Mouse (Mus musculus) hindbrain, embryonic 16.5 days (tissue): ENCODE measurements around the gene Atp1a2. TPM values are rescaled to one million over a fixed set of nuclear protein-coding genes. Genes with fewer than 3 reads are reported as not detected.
A peak's percentile ranks its signal among the peaks of the same experiment; 100 is the strongest.

Source experiments
- ATAC-seq: fragments of 200-750 bp; cut with Nextera tagmentation; 2 replicates; pipeline ENCODE4 v1.8.0; 2017; ENCODE audit warnings: moderate TSS enrichment, moderate library complexity
- H3K27ac ChIP-seq: fragments of 300-500 bp; sonication (generic); 2 replicates; pipeline ENCODE4 v1.5.1; 2014; ENCODE audit warnings: low read depth, mild to moderate bottlenecking, control low read depth, low read length, moderate library complexity
- H3K27me3 ChIP-seq: fragments of 300-500 bp; sonication (generic); replicated peaks from 2 replicates; pipeline ENCODE4 v1.6.1; 2014; ENCODE audit warnings: low read length; ENCODE audit not compliant: control insufficient read depth, insufficient read depth
- H3K36me3 ChIP-seq: fragments of 300-500 bp; sonication (generic); 2 replicates; pipeline ENCODE4 v1.6.1; 2014; ENCODE audit warnings: mild to moderate bottlenecking, low read length, moderate library complexity, mixed read lengths; ENCODE audit not compliant: control insufficient read depth, insufficient read depth
- H3K4me1 ChIP-seq: fragments of 300-500 bp; sonication (generic); 2 replicates; pipeline ENCODE4 v1.6.1; 2014; ENCODE audit warnings: low read depth, low read length; ENCODE audit not compliant: control insufficient read depth, insufficient read depth
- H3K4me2 ChIP-seq: fragments of 300-500 bp; sonication (generic); 2 replicates; pipeline ENCODE4 v1.6.1; 2014; ENCODE audit warnings: mild to moderate bottlenecking, low read length, control low read depth, moderate library complexity
- H3K4me3 ChIP-seq: fragments of 300-500 bp; sonication (generic); 2 replicates; pipeline ENCODE4 v1.5.1; 2014; ENCODE audit warnings: mild to moderate bottlenecking, low read length, control low read depth, moderate library complexity
- H3K9ac ChIP-seq: fragments of 300-500 bp; sonication (generic); 2 replicates; pipeline ENCODE4 v1.6.1; 2014; ENCODE audit warnings: low read depth, mild to moderate bottlenecking, control low read depth, low read length, moderate library complexity
- H3K9me3 ChIP-seq: fragments of 300-500 bp; sonication (generic); 2 replicates; pipeline ENCODE4 v1.6.1; 2014; ENCODE audit warnings: mild to moderate bottlenecking, low read length, moderate library complexity; ENCODE audit not compliant: control insufficient read depth
- WGBS: fragments of 180-500 bp; shearing (Covaris S2); extraction: QIAGEN DNeasy Blood & Tissue Kit; methylation state at CpG from one replicate; pipeline ENCODE4 v1.1.7; 2014; 5-methylcytosine and 5-hydroxymethylcytosine counted together
- polyA plus RNA-seq: library from polyadenylated mRNA; unstranded; fragments of >200 nt; fragmentation: Nextera tagmentation; extraction: Ambion mirVana; gene quantifications from 2 replicates; pipeline ENCODE4 v1.2.1, GENCODE M21; 2015

Gene Atp1a2
- polyA plus RNA-seq, 1 experiment from 2014 or later = 102 TPM

- Histone ChIP-seq H3K9ac (no peak overlapping the region), H3K27me3 (no peaks in the 10 kb centered on the region), H3K9me3 (no peaks in the 10 kb centered on the region), H3K4me2 (no peak overlapping the region), H3K4me3 (no peak overlapping the region), H3K36me3 (no peaks in the 10 kb centered on the region), H3K4me1 (peaks cover 2% of the 10 kb centered on the region; the same call in 1 of the 2 replicates), H3K27ac (no peak overlapping the region)
- ATAC-seq = no peak
- WGBS = 17% methylated on average over 6 of the region's 6 CpGs
Measured at GRCm38 (mm10) chr1:172302851-172303250, 5.0 kb upstream of the Atp1a2 start.

- H3K4me3 ChIP-seq = no peak overlapping the region
- no peak for ATAC-seq
- peaks cover 2% of the 10 kb centered on the region; the same call in 1 of the 2 replicates for H3K4me1 ChIP-seq
- no peaks in the 10 kb centered on the region for H3K27me3 ChIP-seq
- H3K4me2 ChIP-seq = no peak overlapping the region
- WGBS = 63% methylated on average over 3 of the region's 3 CpGs
- no peaks in the 10 kb centered on the region for H3K9me3 ChIP-seq
- no peak overlapping the region for H3K27ac ChIP-seq
- H3K9ac ChIP-seq = no peak overlapping the region
- H3K36me3 ChIP-seq = no peaks in the 10 kb centered on the region
Measured at GRCm38 (mm10) chr1:172302311-172302710, 4.4 kb upstream of the Atp1a2 start.

- Histone ChIP-seq H3K4me2 (no peak overlapping the region), H3K9ac (no peak overlapping the region), H3K27ac (peak overlapping the region; percentile 11; the same call in 1 of the 2 replicates), H3K4me3 (no peak overlapping the region), H3K27me3 (no peaks in the 10 kb centered on the region), H3K9me3 (no peaks in the 10 kb centered on the region), H3K4me1 (no peaks in the 10 kb centered on the region; the same call in 1 of the 2 replicates), H3K36me3 (no peaks in the 10 kb centered on the region)
- peak; percentile 29; the same call in 1 of the 2 replicates for ATAC-seq
- WGBS = 23% methylated on average over 12 of the region's 12 CpGs
Measured at GRCm38 (mm10) chr1:172301180-172301579, 3.3 kb upstream of the Atp1a2 start.

GRCm38 (mm10) chr1:172300247-172300646 is 2.4 kb upstream of the Atp1a2 start:
- Histone ChIP-seq H3K9me3 (no peaks in the 10 kb centered on the region), H3K27me3 (no peaks in the 10 kb centered on the region), H3K36me3 (no peaks in the 10 kb centered on the region), H3K9ac (no peak overlapping the region), H3K4me2 (no peak overlapping the region), H3K4me1 (no peaks in the 10 kb centered on the region; the same call in 1 of the 2 replicates), H3K4me3 (no peak overlapping the region), H3K27ac (0 out of 2 replicates have a peak overlapping the region, but pooled peaks have one; percentile 4)
- 65% methylated on average over 5 of the region's 5 CpGs for WGBS
- ATAC-seq = no peak

DNA sequence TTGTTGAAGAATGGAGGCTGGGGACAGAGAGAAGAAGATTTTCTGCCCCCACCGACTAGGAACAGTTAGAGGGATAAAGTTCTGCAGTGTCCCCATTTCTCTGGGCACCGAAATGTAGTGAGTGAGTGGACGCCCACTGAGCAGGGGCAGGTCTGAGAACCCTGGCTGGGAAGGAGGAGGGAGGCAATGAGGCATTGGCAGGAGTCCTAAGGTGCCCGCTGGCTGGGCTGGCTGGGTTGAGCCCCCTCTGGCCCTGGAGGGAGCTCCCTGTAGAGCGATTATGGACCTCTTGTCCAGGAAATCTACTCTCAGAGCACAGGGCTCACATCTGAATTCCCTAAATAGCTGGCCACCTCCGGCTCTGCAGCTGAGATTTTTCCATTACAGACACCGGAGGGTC is 1.7 kb upstream of the Atp1a2 start:
- no peaks in the 10 kb centered on the region for H3K9me3 ChIP-seq
- H3K36me3 ChIP-seq = no peaks in the 10 kb centered on the region
- no peak overlapping the region for H3K9ac ChIP-seq
- no peaks in the 10 kb centered on the region; the same call in 1 of the 2 replicates for H3K4me1 ChIP-seq
- peak overlapping the region; percentile 12; the same call in 1 of the 2 replicates for H3K27ac ChIP-seq
- H3K4me3 ChIP-seq = no peak overlapping the region
- H3K27me3 ChIP-seq = no peaks in the 10 kb centered on the region
- no peak overlapping the region for H3K4me2 ChIP-seq
- WGBS = 58% methylated on average over 7 of the region's 7 CpGs
- no peak for ATAC-seq

- WGBS = 70% methylated on average over 6 of the region's 6 CpGs
- no peaks in the 10 kb centered on the region; the same call in 1 of the 2 replicates for H3K4me1 ChIP-seq
- H3K9me3 ChIP-seq = no peaks in the 10 kb centered on the region
- H3K4me3 ChIP-seq = peak overlapping the region; percentile 32
- peak overlapping the region; percentile 8 for H3K9ac ChIP-seq
- H3K4me2 ChIP-seq = peak overlapping the region; percentile 41
- ATAC-seq = no peak
- H3K27ac ChIP-seq = peak overlapping the region; percentile 81
- H3K27me3 ChIP-seq = no peaks in the 10 kb centered on the region
- H3K36me3 ChIP-seq = no peaks in the 10 kb centered on the region
Measured at GRCm38 (mm10) chr1:172296816-172297510, 901 bp downstream of the Atp1a2 start.

DNA sequence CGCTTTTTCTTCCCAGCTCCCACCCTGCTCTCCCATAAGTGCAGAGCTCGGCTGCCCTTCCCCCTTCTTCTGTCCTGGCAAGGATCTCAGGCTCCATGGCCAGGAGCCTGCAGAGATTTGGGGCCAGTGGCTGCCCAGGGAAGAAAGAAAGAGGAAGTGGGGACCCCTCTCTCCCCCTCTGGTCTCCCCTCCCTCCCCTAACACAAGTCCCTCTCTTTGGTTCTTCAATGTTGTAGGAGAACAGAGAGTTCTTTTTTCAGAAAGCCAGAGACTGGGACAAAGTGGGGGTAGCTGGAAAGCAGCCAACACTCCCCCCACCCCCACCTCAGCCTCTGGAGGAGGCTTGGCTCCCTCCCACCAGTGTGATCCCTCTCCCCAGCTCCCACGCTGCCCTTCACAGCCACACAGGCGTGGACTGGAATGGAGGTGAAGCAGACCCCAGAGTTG is 2.1 kb downstream of the Atp1a2 start:
- Histone ChIP-seq H3K36me3 (no peaks in the 10 kb centered on the region), H3K27ac (peak overlapping the region; percentile 81), H3K9me3 (no peaks in the 10 kb centered on the region), H3K4me3 (peak overlapping the region; percentile 32), H3K4me2 (peak overlapping the region; percentile 41), H3K27me3 (no peaks in the 10 kb centered on the region), H3K4me1 (no peaks in the 10 kb centered on the region; the same call in 1 of the 2 replicates), H3K9ac (peak overlapping the region; percentile 8; the same call in 1 of the 2 replicates)
- 32% methylated on average over 4 of the region's 4 CpGs for WGBS
- ATAC-seq = peak; percentile 86

DNA sequence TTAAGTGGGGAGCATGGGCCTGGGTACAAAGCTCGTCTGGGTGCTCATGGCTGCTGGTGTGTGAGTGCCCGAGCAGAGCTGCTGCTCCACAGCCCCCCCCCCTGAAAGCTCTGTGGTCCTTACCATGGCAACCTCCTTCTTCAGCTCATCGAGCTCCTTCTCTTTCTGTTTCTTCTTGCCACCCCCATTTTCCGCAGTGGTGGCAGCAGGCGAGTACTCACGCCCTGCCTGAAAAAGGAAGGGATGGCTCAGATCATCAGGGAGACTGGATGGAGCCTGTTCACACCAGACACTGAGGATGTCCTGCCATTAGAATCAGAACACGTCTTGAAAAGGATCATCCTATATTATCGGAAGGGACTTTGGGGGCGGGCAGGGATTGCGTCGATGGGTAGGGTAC is 4.4 kb downstream of the Atp1a2 start:
- no peak overlapping the region for H3K4me2 ChIP-seq
- H3K27me3 ChIP-seq = no peaks in the 10 kb centered on the region
- H3K4me3 ChIP-seq = no peak overlapping the region
- 84% methylated on average over 11 of the region's 11 CpGs for WGBS
- no peaks in the 10 kb centered on the region for H3K9me3 ChIP-seq
- no peak overlapping the region for H3K27ac ChIP-seq
- H3K36me3 ChIP-seq = no peaks in the 10 kb centered on the region
- H3K4me1 ChIP-seq = no peaks in the 10 kb centered on the region; the same call in 1 of the 2 replicates
- ATAC-seq = no peak
- no peak overlapping the region for H3K9ac ChIP-seq

GRCm38 (mm10) chr1:172292880-172293279 is 5.0 kb downstream of the Atp1a2 start:
- Histone ChIP-seq H3K9ac (no peak overlapping the region), H3K27me3 (no peaks in the 10 kb centered on the region), H3K4me3 (no peak overlapping the region), H3K9me3 (no peaks in the 10 kb centered on the region), H3K27ac (no peak overlapping the region), H3K36me3 (no peaks in the 10 kb centered on the region), H3K4me1 (no peaks in the 10 kb centered on the region; the same call in 1 of the 2 replicates), H3K4me2 (no peak overlapping the region)
- ATAC-seq = no peak
- 95% methylated on average over 2 of the region's 2 CpGs for WGBS
